Mouse (Mus musculus): Measurements from ENCODE around the gene Dact3. TPM values are rescaled to one million over a fixed set of nuclear protein-coding genes. Genes with fewer than 3 reads are reported as not detected.

Gene Dact3
- total RNA-seq, 1 experiment = 4.5 TPM

- no peak overlapping the region for H3K27ac ChIP-seq (ENCODE audit: insufficient read depth, low read depth, low read length, poor library complexity, severe bottlenecking)
- peaks cover 38% of the 10 kb centered on the region for H3K36me3 ChIP-seq (ENCODE audit: control insufficient read depth, insufficient read depth, low read length, poor library complexity, severe bottlenecking)
- in situ Hi-C loops (cut with MboI; ENCODE audit: low sequenced_read_pairs in 2 of 2, unreplicated experiment in 2 of 2) = no loop called here
- H3K9ac ChIP-seq (ENCODE audit: insufficient read depth, low read depth, low read length, poor library complexity, severe bottlenecking) = no peak overlapping the region
- no peak overlapping the region for H3K4me3 ChIP-seq (ENCODE audit: insufficient read depth in 1 of 2, low read depth in 1 of 2, low read length in 2 of 2, poor library complexity in 1 of 2, severe bottlenecking in 1 of 2)
- no peaks in the 10 kb centered on the region for H3K9me3 ChIP-seq (ENCODE audit: control insufficient read depth, insufficient read depth, low read depth, low read length)
- TF ChIP-seq ZC3H11A (IDR thresholded peaks at IDR 0.05; ENCODE audit: borderline replicate concordance, low read depth, low read length) (no peak), ZNF384 (IDR thresholded peaks at IDR 0.05; ENCODE audit: low read depth, low read length) (no peak), HCFC1 (IDR thresholded peaks at IDR 0.05; ENCODE audit: borderline replicate concordance, insufficient read depth, low read length) (no peak), MAFK (IDR thresholded peaks at IDR 0.05; ENCODE audit: insufficient read depth, low read depth, low read length) (no peak), CHD2 (IDR thresholded peaks at IDR 0.05; ENCODE audit: low read depth, low read length) (no peak)
- DNase-seq (ENCODE audit: low read depth, low spot score) = no peak
- H3K4me1 ChIP-seq (ENCODE audit: control insufficient read depth in 2 of 2, insufficient read depth in 2 of 2, low read length in 2 of 2, poor library complexity in 1 of 2) = peaks cover 1 to 9% of the 10 kb centered on the region in 2 experiments; a peak in 2 of 4 replicates
Observed at GRCm38 (mm10) chr7:16837916-16838803, 37.0 kb upstream of the Dact3 start.

GRCm38 (mm10) chr7:16838804-16839426 lies 36.2 kb upstream of the Dact3 start:
- peaks cover 3 to 13% of the 10 kb centered on the region in 2 experiments; a peak in 3 of 4 replicates for H3K4me1 ChIP-seq (ENCODE audit: control insufficient read depth in 2 of 2, insufficient read depth in 2 of 2, low read length in 2 of 2, poor library complexity in 1 of 2)
- DNase-seq (ENCODE audit: low read depth, low spot score) = no peak
- in situ Hi-C loops (cut with MboI; ENCODE audit: low sequenced_read_pairs in 2 of 2, unreplicated experiment in 2 of 2) = no loop called here
- no peak overlapping the region for H3K27ac ChIP-seq (ENCODE audit: insufficient read depth, low read depth, low read length, poor library complexity, severe bottlenecking)
- H3K9me3 ChIP-seq (ENCODE audit: control insufficient read depth, insufficient read depth, low read depth, low read length) = no peaks in the 10 kb centered on the region
- H3K9ac ChIP-seq (ENCODE audit: insufficient read depth, low read depth, low read length, poor library complexity, severe bottlenecking) = no peak overlapping the region
- H3K36me3 ChIP-seq (ENCODE audit: control insufficient read depth, insufficient read depth, low read length, poor library complexity, severe bottlenecking) = peaks cover 33% of the 10 kb centered on the region
- TF ChIP-seq ZC3H11A (IDR thresholded peaks at IDR 0.05; ENCODE audit: borderline replicate concordance, low read depth, low read length) (no peak), ZNF384 (IDR thresholded peaks at IDR 0.05; ENCODE audit: low read depth, low read length) (no peak), MAFK (IDR thresholded peaks at IDR 0.05; ENCODE audit: insufficient read depth, low read depth, low read length) (no peak), CHD2 (IDR thresholded peaks at IDR 0.05; ENCODE audit: low read depth, low read length) (no peak), HCFC1 (IDR thresholded peaks at IDR 0.05; ENCODE audit: borderline replicate concordance, insufficient read depth, low read length) (no peak)
- H3K4me3 ChIP-seq (ENCODE audit: insufficient read depth in 1 of 2, low read depth in 1 of 2, low read length in 2 of 2, poor library complexity in 1 of 2, severe bottlenecking in 1 of 2) = no peak overlapping the region

- no peaks in the 10 kb centered on the region for H3K9me3 ChIP-seq (ENCODE audit: control insufficient read depth, insufficient read depth, low read depth, low read length)
- in situ Hi-C loops (cut with MboI; ENCODE audit: low sequenced_read_pairs in 2 of 2, unreplicated experiment in 2 of 2) = no loop called here
- TF ChIP-seq HCFC1 (IDR thresholded peaks at IDR 0.05; ENCODE audit: borderline replicate concordance, insufficient read depth, low read length) = no peak
- no peak for TF ChIP-seq CHD2 (IDR thresholded peaks at IDR 0.05; ENCODE audit: low read depth, low read length)
- no peak for TF ChIP-seq ZC3H11A (IDR thresholded peaks at IDR 0.05; ENCODE audit: borderline replicate concordance, low read depth, low read length)
- no peak for TF ChIP-seq MAFK (IDR thresholded peaks at IDR 0.05; ENCODE audit: insufficient read depth, low read depth, low read length)
- TF ChIP-seq ZNF384 (IDR thresholded peaks at IDR 0.05; ENCODE audit: low read depth, low read length) = no peak
- H3K36me3 ChIP-seq (ENCODE audit: control insufficient read depth, insufficient read depth, low read length, poor library complexity, severe bottlenecking) = peaks cover 30% of the 10 kb centered on the region
- DNase-seq (ENCODE audit: low read depth, low spot score) = no peak
- H3K9ac ChIP-seq (ENCODE audit: insufficient read depth, low read depth, low read length, poor library complexity, severe bottlenecking) = no peak overlapping the region
- H3K4me1 ChIP-seq (ENCODE audit: control insufficient read depth in 2 of 2, insufficient read depth in 2 of 2, low read length in 2 of 2, poor library complexity in 1 of 2) = peaks cover 3 to 15% of the 10 kb centered on the region in 2 experiments; a peak in 3 of 4 replicates
- no peak overlapping the region for H3K27ac ChIP-seq (ENCODE audit: insufficient read depth, low read depth, low read length, poor library complexity, severe bottlenecking)
- no peak overlapping the region for H3K4me3 ChIP-seq (ENCODE audit: insufficient read depth in 1 of 2, low read depth in 1 of 2, low read length in 2 of 2, poor library complexity in 1 of 2, severe bottlenecking in 1 of 2)
Observed at GRCm38 (mm10) chr7:16839427-16840108, 35.5 kb upstream of the Dact3 start.

GRCm38 (mm10) chr7:16840109-16840491 lies 35.0 kb upstream of the Dact3 start:
- H3K36me3 ChIP-seq (ENCODE audit: control insufficient read depth, insufficient read depth, low read length, poor library complexity, severe bottlenecking) = peaks cover 30% of the 10 kb centered on the region
- TF ChIP-seq CHD2 (IDR thresholded peaks at IDR 0.05; ENCODE audit: low read depth, low read length) (no peak), HCFC1 (IDR thresholded peaks at IDR 0.05; ENCODE audit: borderline replicate concordance, insufficient read depth, low read length) (no peak), ZC3H11A (IDR thresholded peaks at IDR 0.05; ENCODE audit: borderline replicate concordance, low read depth, low read length) (no peak), MAFK (IDR thresholded peaks at IDR 0.05; ENCODE audit: insufficient read depth, low read depth, low read length) (no peak), ZNF384 (IDR thresholded peaks at IDR 0.05; ENCODE audit: low read depth, low read length) (no peak)
- in situ Hi-C loops (cut with MboI; ENCODE audit: low sequenced_read_pairs in 2 of 2, unreplicated experiment in 2 of 2) = no loop called here

More at GRCm38 (mm10) chr7:16840109-16840491, 35.0 kb upstream of the Dact3 start:
- Histone ChIP-seq H3K9me3 (ENCODE audit: control insufficient read depth, insufficient read depth, low read depth, low read length) (no peaks in the 10 kb centered on the region), H3K9ac (ENCODE audit: insufficient read depth, low read depth, low read length, poor library complexity, severe bottlenecking) (no peak overlapping the region), H3K27ac (ENCODE audit: insufficient read depth, low read depth, low read length, poor library complexity, severe bottlenecking) (no peak overlapping the region), H3K4me1 (ENCODE audit: control insufficient read depth in 2 of 2, insufficient read depth in 2 of 2, low read length in 2 of 2, poor library complexity in 1 of 2) (peaks cover 3 to 16% of the 10 kb centered on the region in 2 experiments; a peak in 3 of 4 replicates), H3K4me3 (ENCODE audit: insufficient read depth in 1 of 2, low read depth in 1 of 2, low read length in 2 of 2, poor library complexity in 1 of 2, severe bottlenecking in 1 of 2) (no peak overlapping the region)
- no peak for DNase-seq (ENCODE audit: low read depth, low spot score)
